Mouse (Mus musculus) frontal cortex, adult (tissue): Measurements from ENCODE around the gene Scgb2b2.

Experiments
- ATAC-seq: cut with Nextera tagmentation; 2 replicates; pipeline ENCODE4 v1.9.2; 2017; ENCODE audit warnings: mild to moderate bottlenecking, moderate library complexity, mixed read lengths; ENCODE audit not compliant: low TSS enrichment

Gene Scgb2b2

DNA sequence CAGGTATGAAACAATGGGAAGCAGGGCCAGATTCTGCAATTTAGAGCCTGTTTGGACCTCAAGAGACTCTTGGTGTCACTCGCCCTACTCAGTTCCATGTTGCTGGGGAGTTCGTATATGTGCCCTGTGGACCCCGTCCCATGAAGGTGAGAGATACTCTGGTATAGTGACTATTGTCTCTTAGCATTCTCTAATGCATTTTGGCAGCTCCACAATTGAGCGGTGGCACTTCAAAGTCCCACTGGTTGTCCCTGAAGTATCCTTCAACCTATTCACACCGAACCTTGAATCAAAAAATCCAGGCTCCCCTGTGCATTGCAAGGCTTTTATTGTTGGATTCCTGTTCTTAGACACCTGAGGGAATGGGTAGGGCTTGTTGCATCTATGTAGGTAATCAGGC, at the start of gene Scgb2b2:
Gene Scgb2b2 (plus strand): TSS at position 301 of the 400 bp plus-strand sequence.
- no peak for ATAC-seq

GRCm38 (mm10) chr7:31291721-31292120, 1.4 kb downstream of the Scgb2b2 start, which contains the start of gene Scgb1b2:
Gene Scgb1b2 (minus strand): TSS chr7:31291821.
- no peak for ATAC-seq
